Mouse (Mus musculus) embryonic facial prominence, embryonic 13.5 days (tissue): ENCODE measurements around the gene Atp8a1. TPM values are rescaled to one million over a fixed set of nuclear protein-coding genes. Genes with fewer than 3 reads are reported as not detected.

Experiments used
- ATAC-seq: fragments of 200-750 bp; cut with Nextera tagmentation; 2 replicates; pipeline ENCODE4 v1.8.0; 2017; ENCODE audit warnings: low read depth; ENCODE audit not compliant: insufficient number of reproducible peaks, insufficient read depth, low FRiP score, low TSS enrichment
- H3K27ac ChIP-seq: fragments of 300-500 bp; sonication (generic); 2 replicates; pipeline ENCODE4 v1.5.1; 2015; ENCODE audit warnings: moderate library complexity, mild to moderate bottlenecking, inconsistent platforms
- H3K27me3 ChIP-seq: fragments of 300-500 bp; sonication (generic); 2 replicates; pipeline ENCODE4 v1.6.1; 2015; ENCODE audit warnings: mild to moderate bottlenecking, inconsistent platforms
- H3K36me3 ChIP-seq: fragments of 300-500 bp; sonication (generic); 2 replicates; pipeline ENCODE4 v1.6.1; 2015; ENCODE audit warnings: mild to moderate bottlenecking, inconsistent platforms
- H3K4me1 ChIP-seq: fragments of 300-500 bp; sonication (generic); 2 replicates; pipeline ENCODE4 v1.6.1; 2015; ENCODE audit warnings: inconsistent platforms
- H3K4me2 ChIP-seq: fragments of 300-500 bp; sonication (generic); 2 replicates; pipeline ENCODE4 v1.6.1; 2015; ENCODE audit warnings: moderate library complexity, mild to moderate bottlenecking, inconsistent platforms
- H3K4me3 ChIP-seq: fragments of 300-500 bp; sonication (generic); 2 replicates; pipeline ENCODE4 v1.5.1; 2015; ENCODE audit warnings: mild to moderate bottlenecking, inconsistent platforms
- H3K9ac ChIP-seq: fragments of 300-500 bp; sonication (generic); 2 replicates; pipeline ENCODE4 v1.6.1; 2015; ENCODE audit warnings: mild to moderate bottlenecking, inconsistent platforms
- H3K9me3 ChIP-seq: fragments of 300-500 bp; sonication (generic); 2 replicates; pipeline ENCODE4 v1.6.1; 2016; ENCODE audit warnings: inconsistent platforms
- WGBS: fragments of 180-500 bp; shearing (Covaris S2); methylation state at CpG from one replicate; pipeline ENCODE4 v1.1.7; 2015; ENCODE audit warnings: mixed read lengths; 5-methylcytosine and 5-hydroxymethylcytosine counted together
- polyA plus RNA-seq: library from polyadenylated mRNA; unstranded; fragments of >200 nt; fragmentation: Nextera tagmentation; extraction: Ambion mirVana; gene quantifications from 2 replicates; pipeline ENCODE4 v1.2.1, GENCODE M21; 2015

The Atp8a1 gene
- polyA plus RNA-seq, 1 experiment from 2014 or later, result 4.3 TPM

- no peaks in the 10 kb centered on the region for H3K27me3 ChIP-seq
- 80% methylated on average over 7 of the region's 7 CpGs for WGBS
Measured at GRCm38 (mm10) chr5:67799785-67800184, 47.4 kb downstream of the Atp8a1 start.

DNA sequence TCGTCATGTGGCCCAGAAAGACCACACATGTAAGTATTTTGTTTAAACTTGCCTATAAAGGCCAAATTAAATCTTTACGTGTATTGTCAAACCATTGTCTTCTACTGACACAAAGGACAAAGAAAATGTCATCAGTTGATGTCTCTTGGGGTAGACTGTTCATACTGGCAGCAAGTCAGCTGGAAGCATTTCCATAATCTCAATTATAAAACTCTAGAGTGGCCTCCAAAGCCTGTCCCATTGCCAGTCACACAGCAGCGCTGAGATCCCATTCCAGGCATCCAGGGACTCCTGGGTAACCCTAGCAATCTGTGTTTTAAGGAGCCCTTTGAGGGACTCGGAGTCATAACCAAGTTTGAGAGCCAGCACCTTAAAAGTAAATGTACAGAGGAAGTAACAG, 48.9 kb downstream of the Atp8a1 start:
- no peaks in the 10 kb centered on the region for H3K36me3 ChIP-seq
- no peak overlapping the region for H3K4me2 ChIP-seq
- no peaks in the 10 kb centered on the region for H3K4me1 ChIP-seq
- no peak overlapping the region for H3K27ac ChIP-seq
- no peak for ATAC-seq
- no peaks in the 10 kb centered on the region for H3K27me3 ChIP-seq
- no peak overlapping the region for H3K9ac ChIP-seq
- H3K9me3 ChIP-seq, result no peaks in the 10 kb centered on the region
- WGBS, result 88% methylated on average over 4 of the region's 4 CpGs
- H3K4me3 ChIP-seq, result no peak overlapping the region

More at GRCm38 (mm10) chr5:67799785-67800184, 47.4 kb downstream of the Atp8a1 start:
- no peaks in the 10 kb centered on the region for H3K9me3 ChIP-seq
- ATAC-seq, result no peak
- no peak overlapping the region for H3K4me3 ChIP-seq
- H3K9ac ChIP-seq, result no peak overlapping the region
- no peak overlapping the region for H3K27ac ChIP-seq
- no peaks in the 10 kb centered on the region for H3K36me3 ChIP-seq
- no peak overlapping the region for H3K4me2 ChIP-seq
- no peaks in the 10 kb centered on the region for H3K4me1 ChIP-seq

DNA sequence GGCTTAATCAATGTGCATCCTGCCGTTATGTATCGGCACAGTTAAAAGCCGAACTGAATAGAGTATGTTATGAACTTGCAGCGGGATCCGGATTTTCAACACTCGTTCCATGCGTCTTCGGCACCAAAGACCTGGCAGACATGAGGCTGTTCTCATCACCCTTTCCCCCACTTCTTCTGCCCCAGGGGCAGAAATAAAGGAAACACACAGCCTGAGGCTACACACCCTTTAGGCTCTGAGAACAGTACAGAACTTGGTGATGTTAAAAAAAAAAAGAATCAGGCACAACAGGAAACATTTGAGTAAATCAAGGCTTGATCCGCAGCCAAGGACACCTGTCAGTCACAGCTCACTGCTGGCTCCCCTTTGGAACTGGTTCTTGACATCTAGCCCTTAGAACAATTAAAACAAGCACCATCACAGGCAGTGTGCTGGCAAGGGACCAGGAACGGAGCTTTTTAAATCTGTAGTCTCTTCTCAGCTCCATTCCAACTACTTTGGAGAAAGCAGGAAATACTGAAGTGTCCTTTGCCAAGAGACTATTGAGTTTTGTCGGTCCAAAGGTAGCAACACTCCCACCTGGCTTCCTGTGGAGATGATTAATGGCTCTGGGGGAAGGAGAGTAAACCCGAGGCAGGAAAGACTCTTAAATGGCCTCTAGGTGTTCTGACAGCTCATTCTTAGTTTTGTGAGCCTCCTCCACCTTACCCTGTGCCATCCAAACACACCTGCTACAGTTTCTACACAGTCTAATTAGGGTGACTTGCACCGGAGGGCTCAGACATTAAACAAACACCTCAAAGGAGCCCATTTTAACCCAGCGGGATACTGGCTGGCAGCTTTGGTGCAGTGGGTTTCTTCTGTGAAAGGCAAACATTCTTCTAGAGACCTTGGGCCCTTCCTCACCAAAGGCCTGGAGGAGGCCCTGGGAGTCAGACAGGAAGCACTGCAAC, 50.0 kb downstream of the Atp8a1 start:
- H3K9me3 ChIP-seq, result no peaks in the 10 kb centered on the region
- H3K27ac ChIP-seq, result no peak overlapping the region
- no peaks in the 10 kb centered on the region for H3K36me3 ChIP-seq
- H3K4me1 ChIP-seq, result no peaks in the 10 kb centered on the region
- WGBS, result 72% methylated on average over 14 of the region's 14 CpGs
- no peak overlapping the region for H3K4me3 ChIP-seq
- no peaks in the 10 kb centered on the region for H3K27me3 ChIP-seq
- ATAC-seq, result no peak
- no peak overlapping the region for H3K4me2 ChIP-seq
- no peak overlapping the region for H3K9ac ChIP-seq

GRCm38 (mm10) chr5:67794129-67794800, 53.0 kb downstream of the Atp8a1 start:
- H3K9me3 ChIP-seq, result no peaks in the 10 kb centered on the region
- ATAC-seq, result no peak
- no peaks in the 10 kb centered on the region for H3K27me3 ChIP-seq
- H3K27ac ChIP-seq, result no peak overlapping the region
- H3K9ac ChIP-seq, result no peak overlapping the region
- H3K4me1 ChIP-seq, result no peaks in the 10 kb centered on the region
- H3K4me2 ChIP-seq, result no peak overlapping the region
- no peaks in the 10 kb centered on the region for H3K36me3 ChIP-seq
- 77% methylated on average over 10 of the region's 10 CpGs for WGBS
- H3K4me3 ChIP-seq, result no peak overlapping the region

DNA sequence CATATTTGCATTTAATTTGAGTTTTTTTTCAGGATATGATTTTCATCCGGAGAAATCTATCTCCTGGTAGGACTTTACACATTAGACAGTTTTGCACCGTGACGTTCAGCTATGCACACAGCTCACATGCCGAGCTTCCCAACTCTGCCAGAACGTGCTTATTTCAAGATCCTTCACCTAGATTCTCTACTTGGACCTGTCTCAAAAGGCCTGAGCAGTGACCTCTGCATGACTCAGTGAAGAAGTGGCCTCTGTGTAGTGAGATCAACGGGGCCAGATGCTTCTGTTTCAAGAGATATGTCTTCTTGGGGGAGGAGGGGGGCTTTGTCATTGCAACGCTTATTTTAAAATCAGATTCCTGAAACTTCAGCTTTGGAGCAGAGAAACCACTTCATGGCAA, 64.5 kb downstream of the Atp8a1 start:
- Histone ChIP-seq H3K4me1 (no peaks in the 10 kb centered on the region), H3K9ac (no peak overlapping the region), H3K4me2 (no peak overlapping the region), H3K9me3 (no peaks in the 10 kb centered on the region), H3K27me3 (no peaks in the 10 kb centered on the region), H3K27ac (no peak overlapping the region), H3K36me3 (no peaks in the 10 kb centered on the region), H3K4me3 (no peak overlapping the region)
- WGBS, result 70% methylated on average over 7 of the region's 7 CpGs
- ATAC-seq, result no peak

GRCm38 (mm10) chr5:67778026-67778425, 69.2 kb downstream of the Atp8a1 start:
- H3K27ac ChIP-seq, result no peak overlapping the region
- H3K4me2 ChIP-seq, result no peak overlapping the region
- H3K27me3 ChIP-seq, result no peaks in the 10 kb centered on the region
- no peaks in the 10 kb centered on the region for H3K4me1 ChIP-seq
- ATAC-seq, result no peak
- H3K9me3 ChIP-seq, result no peaks in the 10 kb centered on the region
- H3K36me3 ChIP-seq, result no peaks in the 10 kb centered on the region
- H3K9ac ChIP-seq, result no peak overlapping the region
- no peak overlapping the region for H3K4me3 ChIP-seq
- 57% methylated on average over 8 of the region's 8 CpGs for WGBS

GRCm38 (mm10) chr5:67774186-67774585, 73.0 kb downstream of the Atp8a1 start:
- no peaks in the 10 kb centered on the region for H3K4me1 ChIP-seq
- H3K4me2 ChIP-seq, result no peak overlapping the region
- no peak overlapping the region for H3K9ac ChIP-seq
- H3K4me3 ChIP-seq, result no peak overlapping the region
- no peak for ATAC-seq
- H3K27me3 ChIP-seq, result no peaks in the 10 kb centered on the region
- no peaks in the 10 kb centered on the region for H3K36me3 ChIP-seq
- no peak overlapping the region for H3K27ac ChIP-seq
- H3K9me3 ChIP-seq, result no peaks in the 10 kb centered on the region
- WGBS, result 90% methylated on average over 2 of the region's 2 CpGs

DNA sequence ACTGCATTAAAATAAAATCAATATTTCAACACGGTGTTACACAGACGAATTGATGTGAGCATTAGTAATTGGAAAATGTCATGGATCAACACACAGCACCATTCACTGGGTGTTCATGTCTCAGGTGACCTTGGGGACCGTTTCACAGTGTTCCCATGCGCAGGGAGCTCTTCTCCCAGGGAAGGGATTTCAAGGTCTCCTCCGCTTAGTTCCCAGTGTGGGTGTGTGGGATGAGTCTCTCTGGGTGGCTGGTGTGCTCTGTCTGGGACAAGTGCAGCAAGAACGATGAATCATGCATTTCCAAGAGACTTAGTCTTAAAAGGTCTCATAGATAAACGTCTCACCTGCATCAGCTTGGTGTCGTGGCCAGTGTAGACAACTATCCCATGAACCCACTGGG, 78.5 kb downstream of the Atp8a1 start:
- no peaks in the 10 kb centered on the region for H3K36me3 ChIP-seq
- H3K4me1 ChIP-seq, result no peaks in the 10 kb centered on the region
- no peak overlapping the region for H3K9ac ChIP-seq
- WGBS, result 88% methylated on average over 8 of the region's 8 CpGs
- ATAC-seq, result no peak
- no peak overlapping the region for H3K27ac ChIP-seq
- H3K9me3 ChIP-seq, result no peaks in the 10 kb centered on the region
- no peak overlapping the region for H3K4me2 ChIP-seq
- no peak overlapping the region for H3K4me3 ChIP-seq
- H3K27me3 ChIP-seq, result no peaks in the 10 kb centered on the region

DNA sequence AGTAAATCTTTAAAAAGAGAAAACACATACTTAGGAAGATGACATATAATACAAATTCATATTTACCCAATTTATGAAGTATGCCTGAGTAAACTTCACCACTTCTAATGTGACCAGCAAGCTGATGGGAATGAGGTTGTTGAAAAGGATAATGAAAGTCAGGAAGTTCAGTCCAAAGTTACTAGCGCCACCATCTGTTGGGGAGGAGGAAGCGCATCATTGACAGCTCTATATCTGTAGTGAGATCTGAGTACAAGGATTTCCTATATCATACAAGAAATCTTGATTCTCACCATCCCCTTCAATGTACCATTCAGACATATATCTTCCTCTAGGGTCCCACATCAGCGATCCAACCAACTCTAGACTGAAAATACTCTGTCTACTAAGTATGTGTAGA, 82.4 kb downstream of the Atp8a1 start:
- no peak overlapping the region for H3K4me3 ChIP-seq
- H3K27me3 ChIP-seq, result no peaks in the 10 kb centered on the region
- H3K4me2 ChIP-seq, result no peak overlapping the region
- H3K9ac ChIP-seq, result no peak overlapping the region
- H3K9me3 ChIP-seq, result no peaks in the 10 kb centered on the region
- no peaks in the 10 kb centered on the region for H3K36me3 ChIP-seq
- no peak for ATAC-seq
- H3K4me1 ChIP-seq, result no peaks in the 10 kb centered on the region
- 93% methylated on average over 3 of the region's 3 CpGs for WGBS
- no peak overlapping the region for H3K27ac ChIP-seq

DNA sequence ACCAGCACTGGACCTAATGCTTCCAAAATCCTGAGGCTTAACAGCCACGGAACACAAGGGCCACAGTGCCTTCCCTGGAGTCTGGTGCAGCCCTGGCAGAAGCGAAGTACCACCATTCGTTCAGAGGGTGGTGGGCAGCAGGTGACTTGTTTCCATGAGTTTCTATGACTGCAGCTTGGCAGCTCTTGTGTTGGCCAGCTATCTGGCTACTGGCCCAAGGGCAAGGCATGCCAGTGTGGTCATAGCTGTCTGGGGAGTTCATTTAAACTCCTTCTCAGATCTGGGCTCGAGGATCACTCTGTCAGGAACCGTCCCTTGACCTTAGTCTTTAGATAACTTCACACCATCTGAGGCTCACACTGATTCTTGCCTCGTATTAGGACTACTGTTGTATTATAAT, 89.1 kb downstream of the Atp8a1 start:
- Histone ChIP-seq H3K36me3 (no peaks in the 10 kb centered on the region), H3K9ac (no peak overlapping the region), H3K4me1 (no peaks in the 10 kb centered on the region), H3K4me2 (no peak overlapping the region), H3K27ac (no peak overlapping the region), H3K4me3 (no peak overlapping the region), H3K27me3 (no peaks in the 10 kb centered on the region), H3K9me3 (no peaks in the 10 kb centered on the region)
- ATAC-seq, result no peak
- 86% methylated on average over 6 of the region's 6 CpGs for WGBS

GRCm38 (mm10) chr5:67756138-67756537, 91.1 kb downstream of the Atp8a1 start:
- Histone ChIP-seq H3K9me3 (no peaks in the 10 kb centered on the region), H3K27ac (no peak overlapping the region), H3K36me3 (no peaks in the 10 kb centered on the region), H3K4me1 (0 out of 2 replicates have a peak, but pooled peaks cover 2% of the 10 kb centered on the region), H3K27me3 (no peaks in the 10 kb centered on the region), H3K9ac (no peak overlapping the region), H3K4me2 (no peak overlapping the region), H3K4me3 (no peak overlapping the region)
- no peak for ATAC-seq
- WGBS, result 19% methylated on average over 6 of the region's 6 CpGs

- no peak for ATAC-seq
- no peak overlapping the region for H3K4me3 ChIP-seq
- H3K27ac ChIP-seq, result no peak overlapping the region
- no peaks in the 10 kb centered on the region for H3K36me3 ChIP-seq
- H3K4me1 ChIP-seq, result 0 out of 2 replicates have a peak, but pooled peaks cover 2% of the 10 kb centered on the region
- no peak overlapping the region for H3K4me2 ChIP-seq
- WGBS, result 38% methylated on average over 2 of the region's 2 CpGs
- no peaks in the 10 kb centered on the region for H3K27me3 ChIP-seq
- H3K9ac ChIP-seq, result no peak overlapping the region
- H3K9me3 ChIP-seq, result no peaks in the 10 kb centered on the region
Measured at GRCm38 (mm10) chr5:67753057-67753456, 94.2 kb downstream of the Atp8a1 start.
